Mouse (Mus musculus) gastrocnemius, postnatal 36 days (tissue): ENCODE measurements around the gene Tstd1. TPM values are rescaled to one million over a fixed set of nuclear protein-coding genes. Genes with fewer than 3 reads are reported as not detected.

Experiments
- DNase-seq, 2 experiments: peaks; one replicate each; pipeline ENCODE4 v3.0.0; 2022
- intact Hi-C: fragments of 180-260 bp; cut with DNase I; formaldehyde crosslinking; loops from one replicate; pipeline ENCODE4 v1.15.1; 2025
- long read RNA-seq, 2 experiments: library from polyadenylated mRNA; stranded (forward); transcript quantifications; one replicate each; pipeline ENCODE4 v2.0.0; 2021
- total RNA-seq, 2 experiments: library from RNA; stranded (reverse); gene quantifications; 2 replicates each; pipeline ENCODE4 v1.2.3; 2021

Gene Tstd1
- total RNA-seq = under 1 TPM in 1 of 2 experiments, not detected in 1; 0.69 TPM
- long read RNA-seq, experiment 1 = 0 reads
- long read RNA-seq, experiment 2 = 0 reads

GRCm38 (mm10) chr1:171418660-171419059 is at the start of gene Tstd1:
Gene Tstd1 (plus strand): TSS chr1:171418872.
- DNase-seq = no peak
- intact Hi-C loops = loop anchor here (5.0 to 10.0 kb wide), 2 partner anchors 384 to 766 kb away; no protein-coding TSS in a partner anchor

- intact Hi-C loops = loop anchor here (5.0 to 10.0 kb wide), 2 partner anchors 127 to 195 kb away; no protein-coding TSS in a partner anchor
- DNase-seq = no peak
Observed at GRCm38 (mm10) chr1:171369845-171370556, 48.7 kb upstream of the Tstd1 start, which contains the start of gene Nectin4. Gene Nectin4 (plus strand): TSS chr1:171370099.

GRCm38 (mm10) chr1:171372880-171373279 is 45.8 kb upstream of the Tstd1 start:
- no peak for DNase-seq
- intact Hi-C loops = no loop called here

- no peak for DNase-seq
- intact Hi-C loops = no loop called here
Observed at GRCm38 (mm10) chr1:171373946-171374345, 44.7 kb upstream of the Tstd1 start.

DNA sequence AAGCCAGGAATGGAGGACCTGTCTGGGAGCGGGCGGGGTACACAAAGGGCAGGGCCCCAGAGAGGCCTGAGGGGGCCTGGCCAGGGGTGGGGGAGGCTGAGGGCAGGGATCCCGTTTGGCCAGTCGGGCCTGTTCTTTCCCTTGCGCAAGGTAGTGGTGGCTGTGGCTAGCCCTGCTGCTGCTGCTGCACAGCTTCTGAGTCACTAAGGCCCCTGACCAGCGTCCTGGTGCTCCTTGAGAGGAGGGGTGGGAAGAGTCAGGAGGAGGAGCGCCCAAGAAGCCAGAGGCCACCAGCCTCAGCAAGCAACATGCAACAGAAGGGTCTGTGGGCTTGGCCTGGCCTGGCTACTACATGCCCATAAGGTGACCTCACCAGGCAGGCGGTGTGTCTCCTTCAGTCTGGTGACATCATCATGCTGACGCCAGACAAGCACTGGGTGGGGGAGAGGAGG is 43.0 kb upstream of the Tstd1 start:
- intact Hi-C loops = no loop called here
- DNase-seq = no peak

GRCm38 (mm10) chr1:171378298-171378697 is 40.4 kb upstream of the Tstd1 start:
- DNase-seq = no peak
- intact Hi-C loops = no loop called here

DNA sequence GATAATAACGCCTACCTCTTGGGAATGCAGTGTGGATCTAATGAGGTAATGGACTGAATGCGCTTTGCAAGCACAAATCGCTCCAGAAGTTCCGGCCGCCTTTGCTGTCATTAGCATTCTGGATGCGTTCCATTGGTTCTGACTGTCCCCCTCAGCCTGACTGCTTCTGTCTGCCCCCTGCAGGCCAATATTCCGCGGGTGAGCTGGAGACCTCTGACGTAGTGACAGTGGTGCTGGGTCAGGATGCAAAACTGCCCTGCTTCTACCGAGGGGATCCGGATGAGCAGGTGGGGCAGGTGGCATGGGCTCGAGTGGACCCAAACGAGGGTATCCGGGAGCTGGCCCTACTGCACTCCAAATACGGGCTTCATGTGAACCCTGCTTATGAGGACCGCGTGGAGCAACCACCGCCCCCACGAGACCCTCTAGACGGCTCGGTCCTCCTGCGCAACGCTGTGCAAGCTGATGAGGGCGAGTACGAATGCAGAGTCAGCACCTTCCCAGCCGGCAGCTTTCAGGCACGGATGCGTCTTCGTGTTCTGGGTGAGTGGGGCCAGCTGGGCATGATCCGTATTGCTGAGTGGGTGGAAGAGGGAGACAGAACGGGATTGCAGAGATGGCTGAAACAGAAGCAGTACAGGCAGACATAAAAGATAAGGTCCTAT is 38.6 kb upstream of the Tstd1 start:
- intact Hi-C loops = no loop called here
- DNase-seq = peak; percentile 53 to 64

GRCm38 (mm10) chr1:171382096-171382620 is 36.5 kb upstream of the Tstd1 start:
- intact Hi-C loops = no loop called here

GRCm38 (mm10) chr1:171384361-171384760 is 34.3 kb upstream of the Tstd1 start:
- intact Hi-C loops = no loop called here
- no peak for DNase-seq

More at GRCm38 (mm10) chr1:171382096-171382620, 36.5 kb upstream of the Tstd1 start:
- no peak for DNase-seq

DNA sequence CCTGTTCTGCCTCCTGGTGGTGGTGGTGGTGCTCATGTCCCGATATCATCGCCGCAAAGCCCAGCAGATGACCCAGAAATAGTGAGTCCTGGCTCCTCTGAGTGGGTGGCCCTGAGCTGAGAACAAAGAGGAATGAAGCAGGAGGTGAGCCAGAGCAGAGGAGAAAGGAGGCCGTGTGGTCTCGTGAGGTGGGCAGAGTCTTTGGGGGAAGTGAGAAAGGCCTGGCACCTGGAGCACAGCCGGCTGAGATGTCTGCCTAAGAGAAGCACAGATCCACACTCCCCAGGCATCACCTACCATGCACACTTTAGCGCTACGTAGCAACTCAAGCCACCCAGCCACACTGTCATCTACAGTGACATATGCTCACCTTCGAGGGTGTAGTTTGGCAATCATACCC is 33.5 kb upstream of the Tstd1 start:
- DNase-seq = no peak
- intact Hi-C loops = no loop called here

- DNase-seq = no peak
- intact Hi-C loops = no loop called here
Observed at GRCm38 (mm10) chr1:171387099-171387498, 31.6 kb upstream of the Tstd1 start.

DNA sequence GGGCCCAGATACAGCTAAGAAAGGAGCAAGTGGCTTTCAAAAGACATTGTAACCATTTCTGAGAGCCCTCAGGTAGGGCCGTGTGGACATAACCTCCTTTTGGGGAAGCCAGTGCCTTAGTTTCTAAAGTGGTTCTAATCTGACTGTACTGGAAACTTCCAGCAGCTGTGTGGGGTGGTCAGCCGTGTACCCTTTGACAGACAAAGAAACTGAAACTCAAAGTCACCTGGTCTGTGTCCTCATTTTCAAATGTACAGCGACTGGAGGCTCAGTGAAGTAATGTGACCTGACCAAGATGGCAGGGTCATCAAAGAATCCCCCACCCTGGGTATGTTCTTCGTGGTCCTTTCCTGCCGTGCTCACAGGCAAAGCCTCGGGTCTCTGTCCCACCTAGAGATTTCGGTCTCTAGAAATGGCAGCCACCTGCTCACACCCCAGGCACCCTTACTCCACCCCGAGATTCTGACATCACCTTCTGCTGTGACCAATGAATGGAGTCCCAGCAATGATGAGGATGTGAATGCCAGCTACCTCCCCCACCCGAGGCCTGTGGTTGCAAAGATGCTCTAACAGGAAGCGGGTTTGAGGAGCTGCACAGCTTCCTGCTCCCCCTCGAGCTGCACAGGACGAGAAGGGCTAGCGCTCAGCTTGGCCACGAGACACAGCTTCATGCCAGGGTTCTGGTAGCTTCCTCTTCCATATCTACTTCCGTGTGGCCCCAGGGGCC is 30.1 kb upstream of the Tstd1 start, which contains the start of gene Arhgap30:
Gene Arhgap30 (plus strand): TSS at position 579 of the 727 bp plus-strand sequence.
- DNase-seq = peak in 1 of 2 experiments; percentile 15
- intact Hi-C loops = no loop called here

GRCm38 (mm10) chr1:171390101-171390500 is 28.6 kb upstream of the Tstd1 start:
- DNase-seq = no peak
- intact Hi-C loops = no loop called here

GRCm38 (mm10) chr1:171401821-171402220 is 16.9 kb upstream of the Tstd1 start:
- intact Hi-C loops = no loop called here
- DNase-seq = no peak

DNA sequence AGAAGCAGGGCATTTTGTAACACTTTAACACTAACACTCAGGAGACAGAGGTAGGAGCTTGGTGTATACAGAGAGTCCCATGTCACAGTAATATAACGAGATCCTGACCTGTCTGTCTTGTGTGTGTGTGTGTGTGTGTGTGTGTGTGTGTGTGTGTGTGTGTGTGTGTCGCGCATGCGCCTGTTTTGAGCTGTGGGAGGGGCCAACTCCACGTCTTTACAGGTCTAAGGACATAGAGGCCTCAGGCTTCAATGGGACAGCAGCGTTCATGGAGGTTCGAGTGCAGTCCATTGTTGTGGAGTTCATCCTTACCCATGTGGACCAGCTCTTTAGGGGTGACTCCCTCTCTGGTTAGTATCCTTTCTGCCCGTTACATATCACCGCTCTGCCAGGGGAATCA is 15.7 kb upstream of the Tstd1 start:
- intact Hi-C loops = no loop called here
- DNase-seq = no peak

GRCm38 (mm10) chr1:171407263-171407662 is 11.4 kb upstream of the Tstd1 start:
- intact Hi-C loops = no loop called here
- no peak for DNase-seq

DNA sequence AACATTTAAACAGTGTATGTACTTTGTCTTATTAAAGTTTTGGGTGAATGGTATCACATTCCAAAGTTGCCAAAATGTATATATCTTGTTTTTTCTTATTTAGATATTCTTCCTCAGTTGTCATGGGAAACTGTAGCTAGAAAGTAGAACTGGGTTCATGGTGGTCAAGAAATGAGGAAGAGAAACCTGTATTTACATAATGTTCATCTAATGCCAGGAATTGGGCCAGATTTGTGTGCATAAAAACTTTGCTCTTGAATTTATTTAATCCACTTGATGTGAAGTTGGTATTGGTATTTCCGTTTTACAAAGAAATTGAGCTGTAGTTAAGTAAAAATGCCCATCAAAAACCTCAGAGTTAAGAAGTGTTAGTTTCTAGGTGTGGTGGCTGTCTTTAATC is 8.4 kb upstream of the Tstd1 start:
- no peak for DNase-seq
- intact Hi-C loops = loop anchor here (5.0 to 10.0 kb wide), 2 partner anchors 48 to 375 kb away; partner anchors contain the start of gene Klhdc9

- peak; percentile 93 to 94 for DNase-seq
- intact Hi-C loops = loop anchor here (5.0 to 10.0 kb wide), 2 partner anchors 49 to 376 kb away; partner anchors contain the start of gene Klhdc9
Observed at GRCm38 (mm10) chr1:171410947-171411484, 7.7 kb upstream of the Tstd1 start, which contains the start of gene Usf1. Gene Usf1 (plus strand): TSS chr1:171411313.

DNA sequence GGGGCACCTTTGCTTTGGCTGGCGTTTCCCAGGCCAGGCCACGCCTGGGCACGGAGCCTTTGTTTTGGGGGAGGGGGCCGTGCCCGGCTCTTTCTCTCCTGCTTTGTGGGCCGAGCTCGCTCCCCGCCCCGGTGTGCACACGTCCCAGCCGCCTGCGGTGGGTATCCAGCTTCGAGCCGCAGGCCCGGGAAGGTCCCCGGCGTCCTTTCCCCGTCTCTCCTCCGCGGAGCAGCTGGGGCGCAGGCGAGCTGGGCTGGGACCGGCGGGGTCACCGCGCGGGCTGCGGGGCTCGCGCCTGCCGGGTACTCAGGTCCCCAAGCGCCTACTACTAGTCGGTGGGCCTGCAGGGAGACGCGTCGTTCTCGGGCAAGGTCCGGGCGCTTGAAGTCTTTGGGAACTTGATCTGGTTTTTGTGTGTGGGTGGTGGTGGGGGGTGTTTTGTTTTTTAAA is 7.2 kb upstream of the Tstd1 start:
- intact Hi-C loops = loop anchor here (5.0 to 10.0 kb wide), 2 partner anchors 49 to 377 kb away; partner anchors contain the start of gene Klhdc9
- DNase-seq = no peak

GRCm38 (mm10) chr1:171412001-171412441 is 6.7 kb upstream of the Tstd1 start:
- intact Hi-C loops = loop anchor here (5.0 to 10.0 kb wide), 2 partner anchors 50 to 377 kb away; partner anchors contain the start of gene Klhdc9
- DNase-seq = peak in 1 of 2 experiments; percentile 31
